In the genomic region with DNA sequence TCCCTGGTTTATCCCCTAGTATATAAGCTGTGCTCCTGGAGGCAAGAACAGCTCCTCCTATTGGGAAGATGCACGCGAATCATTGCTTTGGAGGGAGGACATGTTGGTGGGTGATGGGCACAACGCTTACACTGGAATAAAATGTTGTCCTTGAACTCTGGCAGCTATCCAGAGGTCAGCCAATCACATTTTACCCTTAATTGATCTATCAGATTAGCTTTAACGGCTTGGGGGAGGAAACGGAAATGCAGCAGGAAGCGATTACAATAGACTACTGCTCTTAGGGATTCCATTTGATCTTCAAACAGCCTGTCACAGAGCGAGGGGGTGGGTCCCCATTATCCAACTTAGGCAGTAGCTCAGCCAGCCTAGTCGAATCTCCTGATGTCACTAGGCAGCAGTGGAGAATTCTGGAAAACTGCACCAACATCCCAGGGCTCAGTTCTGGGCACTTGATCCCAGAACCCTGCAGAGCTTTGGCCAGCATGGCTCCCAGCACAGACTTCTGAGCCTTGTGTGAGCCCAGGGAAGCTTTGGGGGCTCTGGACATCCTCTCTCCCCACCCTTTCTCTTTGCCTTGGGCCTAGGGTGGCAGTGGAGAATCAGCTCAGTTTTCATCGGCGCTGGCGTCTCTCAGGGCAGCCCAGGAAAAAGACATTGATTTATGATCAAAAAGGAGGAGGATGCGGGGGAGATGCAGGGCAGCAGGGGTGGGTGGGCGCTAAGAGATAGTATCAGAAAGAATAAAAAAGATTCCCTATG, we compare ENCODE assay signal across 14 mouse cellular contexts.
A peak's percentile ranks its signal among the peaks of the same experiment; 100 is the strongest.
DNase-seq lines count a peak whose midpoint lies in the region; ATAC-seq lines count a peak whose summit lies in the region.
"Had no signal": no experiment of that assay in that cellular context is flagged by ENCODE, and none has a peak within 500 bp of the region (broad histone marks: within the 10 kb centered on the region; RNA-seq: fewer than 3 reads in every experiment).

No protein-coding gene starts in this region.

- H3K4me2 ChIP-seq in forebrain, embryonic 13.5 days, result no peak overlapping the region
- H3K4me2 ChIP-seq in forebrain, embryonic 12.5 days, result no peak overlapping the region
- no peak overlapping the region for H3K4me2 ChIP-seq in hindbrain, embryonic 12.5 days (replicated peaks)
- no peak overlapping the region for H3K4me2 ChIP-seq in midbrain, embryonic 16.5 days (ENCODE audit: low read length)
- H3K4me2 ChIP-seq: embryonic facial prominence, embryonic 12.5 days had no signal

- ATAC-seq in forebrain, embryonic 13.5 days, result 0 out of 2 replicates have a peak, but pooled peaks have one; percentile 10
- no peak for ATAC-seq in forebrain, embryonic 12.5 days (ENCODE audit: low FRiP score)
- peak; percentile 26; the same call in 1 of the 2 replicates for ATAC-seq in hindbrain, embryonic 12.5 days (ENCODE audit: low FRiP score)
- ATAC-seq in midbrain, embryonic 16.5 days, result peak; percentile 37; the same call in 1 of the 2 replicates

- 39% methylated on average over 13 of the region's 13 CpGs for WGBS in forebrain, embryonic 13.5 days
- 35% methylated on average over 13 of the region's 13 CpGs for WGBS in forebrain, embryonic 12.5 days
- 30% methylated on average over 13 of the region's 13 CpGs for WGBS in hindbrain, embryonic 12.5 days
- WGBS in midbrain, embryonic 16.5 days, result 24% methylated on average over 13 of the region's 13 CpGs

- peak; percentile 89 for DNase-seq in ES-CJ7 (ENCODE audit: low read depth, low spot score)
- no peak for DNase-seq in urinary bladder, adult 2 months (ENCODE audit: low spot score)
- DNase-seq in frontal cortex, postnatal 36 days (ENCODE audit: low spot score in 2 of 2), result no peak
- no peak for DNase-seq in frontal cortex, postnatal 14 days (ENCODE audit: low spot score in 2 of 2)
- DNase-seq: gastrocnemius, postnatal 10 days; liver; thymus, postnatal 4 days had no signal

- no peak overlapping the region for H3K4me3 ChIP-seq in forebrain, embryonic 13.5 days
- H3K4me3 ChIP-seq in forebrain, embryonic 12.5 days (replicated peaks), result no peak overlapping the region
- no peak overlapping the region for H3K4me3 ChIP-seq in hindbrain, embryonic 12.5 days
- H3K4me3 ChIP-seq in midbrain, embryonic 16.5 days (ENCODE audit: low read depth, low read length), result no peak overlapping the region
- H3K4me3 ChIP-seq: embryonic facial prominence, embryonic 12.5 days; layer of hippocampus, adult 2 months had no signal

- H3K27ac ChIP-seq in forebrain, embryonic 13.5 days, result no peak overlapping the region
- no peak overlapping the region for H3K27ac ChIP-seq in forebrain, embryonic 12.5 days
- peak overlapping the region; percentile 80 for H3K27ac ChIP-seq in hindbrain, embryonic 12.5 days
- no peak overlapping the region for H3K27ac ChIP-seq in midbrain, embryonic 16.5 days (ENCODE audit: low read length)
- H3K27ac ChIP-seq: embryonic facial prominence, embryonic 12.5 days; layer of hippocampus, adult 2 months; macrophage had no signal

- peaks cover 29% of the 10 kb centered on the region for H3K4me1 ChIP-seq in forebrain, embryonic 13.5 days
- H3K4me1 ChIP-seq in forebrain, embryonic 12.5 days, result peaks cover 28% of the 10 kb centered on the region
- H3K4me1 ChIP-seq in hindbrain, embryonic 12.5 days, result peaks cover 28% of the 10 kb centered on the region
- peaks cover 13% of the 10 kb centered on the region for H3K4me1 ChIP-seq in midbrain, embryonic 16.5 days (ENCODE audit: control insufficient read depth, insufficient read depth, low read length)

- no peaks in the 10 kb centered on the region for H3K36me3 ChIP-seq in forebrain, embryonic 13.5 days (ENCODE audit: poor library complexity, severe bottlenecking)
- H3K36me3 ChIP-seq in forebrain, embryonic 12.5 days (replicated peaks), result no peaks in the 10 kb centered on the region
- H3K36me3 ChIP-seq in hindbrain, embryonic 12.5 days, result no peaks in the 10 kb centered on the region
- H3K36me3 ChIP-seq in midbrain, embryonic 16.5 days (ENCODE audit: control insufficient read depth, insufficient read depth, low read length), result no peaks in the 10 kb centered on the region
- H3K36me3 ChIP-seq: embryonic facial prominence, embryonic 12.5 days had no signal

- H3K9me3 ChIP-seq in forebrain, embryonic 13.5 days (replicated peaks), result no peaks in the 10 kb centered on the region
- H3K9me3 ChIP-seq in forebrain, embryonic 12.5 days, result no peaks in the 10 kb centered on the region
- H3K9me3 ChIP-seq in hindbrain, embryonic 12.5 days (replicated peaks), result no peaks in the 10 kb centered on the region
- H3K9me3 ChIP-seq in midbrain, embryonic 16.5 days (replicated peaks; ENCODE audit: control insufficient read depth, low read length, poor library complexity, severe bottlenecking), result no peaks in the 10 kb centered on the region
- H3K9me3 ChIP-seq: embryonic facial prominence, embryonic 12.5 days had no signal

- H3K9ac ChIP-seq in forebrain, embryonic 13.5 days, result no peak overlapping the region
- no peak overlapping the region for H3K9ac ChIP-seq in forebrain, embryonic 12.5 days
- H3K9ac ChIP-seq in hindbrain, embryonic 12.5 days, result no peak overlapping the region
- no peak overlapping the region for H3K9ac ChIP-seq in midbrain, embryonic 16.5 days (ENCODE audit: low read depth, low read length)
- H3K9ac ChIP-seq: embryonic facial prominence, embryonic 12.5 days had no signal

- H3K27me3 ChIP-seq in forebrain, embryonic 13.5 days, result no peaks in the 10 kb centered on the region; the same call in 1 of the 2 replicates
- peaks cover 41% of the 10 kb centered on the region; the same call in 1 of the 2 replicates for H3K27me3 ChIP-seq in forebrain, embryonic 12.5 days
- peaks cover 21% of the 10 kb centered on the region for H3K27me3 ChIP-seq in hindbrain, embryonic 12.5 days
- H3K27me3 ChIP-seq in midbrain, embryonic 16.5 days (ENCODE audit: control insufficient read depth, insufficient read depth, low read depth, low read length), result no peaks in the 10 kb centered on the region; the same call in 1 of the 2 replicates
